Mouse (Mus musculus) embryonic facial prominence, embryonic 15.5 days (tissue): Measurements from ENCODE around the gene Faf1. TPM values are rescaled to one million over a fixed set of nuclear protein-coding genes. Genes with fewer than 3 reads are reported as not detected.
"Not testable (repeated sequence)": the region's sequence is repeated elsewhere in the genome, so short reads cannot be mapped to it uniquely, and the experiment has no call there.

ENCODE experiments used
- ATAC-seq: fragments of 200-750 bp; cut with Nextera tagmentation; 2 replicates; pipeline ENCODE4 v1.8.0; 2017; ENCODE audit warnings: low read depth, moderate TSS enrichment; ENCODE audit not compliant: insufficient number of reproducible peaks, low FRiP score, low TSS enrichment
- H3K27ac ChIP-seq: fragments of 300-500 bp; sonication (generic); replicated peaks from 2 replicates; pipeline ENCODE4 v1.5.1; 2015; ENCODE audit warnings: mild to moderate bottlenecking, inconsistent platforms
- H3K27me3 ChIP-seq: fragments of 300-500 bp; sonication (generic); 2 replicates; pipeline ENCODE4 v1.6.1; 2015; ENCODE audit warnings: inconsistent platforms
- H3K36me3 ChIP-seq: fragments of 300-500 bp; sonication (generic); 2 replicates; pipeline ENCODE4 v1.6.1; 2015; ENCODE audit warnings: mild to moderate bottlenecking, inconsistent platforms
- H3K4me1 ChIP-seq: fragments of 300-500 bp; sonication (generic); 2 replicates; pipeline ENCODE4 v1.6.1; 2015; ENCODE audit warnings: inconsistent platforms
- H3K4me2 ChIP-seq: fragments of 300-500 bp; sonication (generic); replicated peaks from 2 replicates; pipeline ENCODE4 v1.6.1; 2015; ENCODE audit warnings: mild to moderate bottlenecking, inconsistent platforms
- H3K4me3 ChIP-seq: fragments of 300-500 bp; sonication (generic); replicated peaks from 2 replicates; pipeline ENCODE4 v1.5.1; 2015; ENCODE audit warnings: mild to moderate bottlenecking, inconsistent platforms
- H3K9ac ChIP-seq: fragments of 300-500 bp; sonication (generic); 2 replicates; pipeline ENCODE4 v1.6.1; 2015; ENCODE audit warnings: inconsistent platforms
- H3K9me3 ChIP-seq: fragments of 300-500 bp; sonication (generic); replicated peaks from 2 replicates; pipeline ENCODE4 v1.6.1; 2016; ENCODE audit warnings: inconsistent platforms
- WGBS: fragments of 180-500 bp; shearing (Covaris S2); methylation state at CpG from one replicate; pipeline ENCODE4 v1.1.7; 2015; 5-methylcytosine and 5-hydroxymethylcytosine counted together
- polyA plus RNA-seq: library from polyadenylated mRNA; unstranded; fragments of >200 nt; fragmentation: Nextera tagmentation; extraction: Ambion mirVana; gene quantifications from 2 replicates; pipeline ENCODE4 v1.2.1, GENCODE M21; 2015

Gene Faf1
- polyA plus RNA-seq, 1 experiment from 2014 or later: 25.1 TPM

DNA sequence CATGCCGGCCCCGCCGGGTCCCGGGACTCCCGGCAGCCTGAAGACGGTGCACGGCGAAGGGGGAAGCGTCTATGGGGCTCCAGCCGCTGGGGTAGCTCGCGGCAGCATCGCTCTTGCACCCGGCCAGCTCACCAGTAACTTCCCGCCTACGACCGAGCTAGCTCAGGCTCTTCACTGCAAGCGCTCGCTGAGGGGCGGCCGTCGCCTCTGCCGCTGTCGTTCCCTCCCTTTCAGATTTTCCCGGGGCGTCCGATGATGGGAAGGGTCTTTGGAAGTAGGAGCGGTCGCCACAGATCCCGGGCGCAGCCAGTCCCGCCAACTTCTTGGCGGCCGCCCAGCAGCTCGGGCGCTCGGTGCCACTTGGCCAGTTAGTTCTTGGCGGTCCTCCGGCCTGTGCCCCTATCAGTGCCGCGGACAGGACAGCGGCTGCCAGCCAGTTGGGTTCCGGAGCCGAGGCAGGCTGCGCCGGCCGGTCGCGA lies 10.4 kb upstream of the Faf1 start:
- Histone ChIP-seq H3K9ac (peak overlapping the region; percentile 73), H3K4me1 (0 out of 2 replicates have a peak, but pooled peaks cover 13% of the 10 kb centered on the region), H3K36me3 (no peaks in the 10 kb centered on the region), H3K4me3 (peak overlapping the region; percentile 81), H3K9me3 (no peaks in the 10 kb centered on the region), H3K27ac (peak overlapping the region; percentile 97), H3K4me2 (peak overlapping the region; percentile 96), H3K27me3 (peaks cover 16% of the 10 kb centered on the region)
- under 1% methylated on average over 49 of the region's 49 CpGs for WGBS
- no peak for ATAC-seq

DNA sequence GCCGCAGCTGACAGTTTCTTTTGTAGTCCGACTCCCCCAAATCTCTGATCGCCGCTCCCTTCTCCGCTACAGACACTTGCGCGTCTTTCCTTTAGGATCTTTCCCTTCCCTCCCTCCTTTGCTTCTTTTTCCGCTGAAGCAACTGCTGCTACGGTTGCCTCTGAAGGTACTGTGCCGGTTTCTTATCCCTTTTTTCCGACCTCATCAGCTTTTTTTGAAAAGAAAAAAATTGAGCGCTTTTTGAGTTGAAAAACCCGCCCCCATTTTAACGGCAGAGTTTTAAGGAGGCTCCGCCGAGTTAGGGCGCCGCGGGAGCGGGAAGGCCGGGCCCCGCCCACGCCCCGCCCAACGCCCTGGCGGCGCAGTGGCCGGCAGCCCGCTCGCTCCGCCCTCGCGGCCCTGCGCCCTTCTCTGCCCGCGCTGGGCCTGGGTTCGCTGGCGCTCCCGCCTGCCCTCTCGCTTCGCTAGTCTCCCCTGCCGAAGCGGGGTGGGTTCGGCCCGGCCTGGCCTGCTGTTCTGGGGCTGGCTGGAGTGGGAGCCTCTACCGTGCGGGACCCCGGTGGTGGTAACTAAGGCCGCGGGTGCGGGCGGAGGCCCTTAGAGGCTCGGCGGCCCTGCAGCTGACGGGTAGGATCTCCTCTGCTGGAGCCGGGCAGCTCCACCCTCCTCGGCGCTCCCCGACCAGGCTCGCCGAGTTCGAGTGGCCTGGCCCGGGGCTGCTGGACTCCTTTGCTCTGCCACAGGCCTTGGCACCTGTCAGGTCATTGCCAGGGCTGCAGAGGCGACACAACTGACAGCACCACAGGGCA lies 9.7 kb upstream of the Faf1 start, which contains the start of gene Cdkn2c:
Gene Cdkn2c, minus strand, starts transcription at position 729 of the 809 bp plus-strand sequence.
- no peaks in the 10 kb centered on the region for H3K9me3 ChIP-seq
- H3K27ac ChIP-seq: peak within 1 kb of the TSS; percentile 97
- H3K4me2 ChIP-seq: peak within 1 kb of the TSS; percentile 96
- WGBS: under 1% methylated on average over 64 of the region's 64 CpGs
- ATAC-seq: peak; percentile 95
- peak within 1 kb of the TSS; percentile 73 for H3K9ac ChIP-seq
- peaks cover 10% of the 10 kb centered on the region for H3K27me3 ChIP-seq
- 0 out of 2 replicates have a peak, but pooled peaks cover 13% of the 10 kb centered on the region for H3K4me1 ChIP-seq
- no peaks in the 10 kb centered on the region for H3K36me3 ChIP-seq
- peak within 1 kb of the TSS; percentile 81 for H3K4me3 ChIP-seq

DNA sequence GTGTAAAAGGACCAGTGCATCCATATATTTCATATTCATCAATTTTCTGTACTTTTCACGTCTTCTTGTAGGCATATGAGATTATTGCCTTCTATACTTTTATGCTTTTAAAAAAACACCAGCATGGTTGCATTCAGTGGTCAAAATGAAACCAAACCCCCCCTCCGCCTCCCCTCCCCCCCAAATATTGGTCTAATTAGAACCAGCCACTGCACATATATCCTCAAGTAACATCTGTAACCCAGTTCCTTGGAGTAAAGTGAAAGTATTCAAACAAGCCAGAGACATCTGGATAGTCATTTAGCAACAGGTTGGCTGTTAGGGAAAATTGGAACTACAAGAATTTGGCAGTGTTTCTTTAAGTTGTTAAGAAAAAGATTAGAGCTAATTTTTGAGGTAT lies 8.9 kb upstream of the Faf1 start:
- Histone ChIP-seq H3K4me1 (0 out of 2 replicates have a peak, but pooled peaks cover 13% of the 10 kb centered on the region), H3K4me3 (peak overlapping the region; percentile 81), H3K9me3 (no peaks in the 10 kb centered on the region), H3K36me3 (no peaks in the 10 kb centered on the region), H3K27me3 (peaks cover 5% of the 10 kb centered on the region; the same call in 1 of the 2 replicates), H3K27ac (peak overlapping the region; percentile 97), H3K9ac (no peak overlapping the region; the same call in 1 of the 2 replicates), H3K4me2 (peak overlapping the region; percentile 96)
- ATAC-seq: no peak
- WGBS: 37% methylated on average over 2 of the region's 2 CpGs

DNA sequence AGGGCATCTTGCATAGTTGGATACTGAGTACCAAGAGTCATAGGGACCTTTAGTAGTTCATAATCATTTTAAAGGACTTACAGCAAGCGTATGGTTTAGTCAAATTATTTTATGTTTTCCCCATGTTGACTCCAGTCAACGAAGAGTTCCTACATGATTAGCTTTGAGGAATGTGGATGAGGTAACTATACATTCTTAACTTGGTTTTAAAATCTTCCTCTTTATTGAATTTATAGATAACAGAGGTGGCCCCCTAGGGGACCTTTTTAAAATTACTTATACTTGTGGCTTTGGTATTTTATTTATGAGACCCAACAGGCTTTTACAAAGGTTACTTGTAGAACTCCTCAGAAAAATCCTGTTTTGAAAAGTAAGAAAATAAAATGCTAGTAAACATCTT lies 6.2 kb upstream of the Faf1 start:
- 0 out of 2 replicates have a peak, but pooled peaks cover 5% of the 10 kb centered on the region for H3K4me1 ChIP-seq
- no peaks in the 10 kb centered on the region for H3K27me3 ChIP-seq
- H3K4me2 ChIP-seq: no peak overlapping the region
- H3K9ac ChIP-seq: no peak overlapping the region
- 58% methylated on average over 2 of the region's 2 CpGs for WGBS
- no peak overlapping the region for H3K4me3 ChIP-seq
- no peak for ATAC-seq
- no peaks in the 10 kb centered on the region for H3K36me3 ChIP-seq
- H3K9me3 ChIP-seq: no peaks in the 10 kb centered on the region
- H3K27ac ChIP-seq: no peak overlapping the region

DNA sequence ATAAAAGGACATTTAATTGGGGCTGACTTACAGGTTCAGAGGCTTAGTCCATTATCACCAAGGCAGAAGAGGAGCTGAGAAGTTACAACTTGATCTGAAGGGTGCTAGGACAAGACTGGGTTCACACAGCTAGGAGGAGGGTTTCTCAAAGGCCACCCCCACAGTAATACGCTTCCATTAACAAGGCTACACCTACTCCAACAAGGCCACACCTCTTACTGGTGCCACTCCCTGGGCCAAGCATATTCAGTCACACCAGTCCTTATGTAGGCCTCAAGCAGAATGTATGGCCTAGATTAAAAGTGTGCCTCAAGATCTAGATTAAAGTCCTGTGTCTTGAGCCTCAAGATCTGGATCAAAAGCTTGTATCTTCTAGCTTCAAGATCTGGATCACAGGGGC lies 4.4 kb upstream of the Faf1 start:
- no peak overlapping the region for H3K4me3 ChIP-seq
- no peaks in the 10 kb centered on the region for H3K27me3 ChIP-seq
- no peak for ATAC-seq
- H3K4me2 ChIP-seq: no peak overlapping the region
- H3K9ac ChIP-seq: no peak overlapping the region
- 82% methylated on average over 1 of the region's 1 CpGs for WGBS
- H3K9me3 ChIP-seq: no peaks in the 10 kb centered on the region
- H3K4me1 ChIP-seq: 0 out of 2 replicates have a peak, but pooled peaks cover 5% of the 10 kb centered on the region
- H3K36me3 ChIP-seq: no peaks in the 10 kb centered on the region
- no peak overlapping the region for H3K27ac ChIP-seq

DNA sequence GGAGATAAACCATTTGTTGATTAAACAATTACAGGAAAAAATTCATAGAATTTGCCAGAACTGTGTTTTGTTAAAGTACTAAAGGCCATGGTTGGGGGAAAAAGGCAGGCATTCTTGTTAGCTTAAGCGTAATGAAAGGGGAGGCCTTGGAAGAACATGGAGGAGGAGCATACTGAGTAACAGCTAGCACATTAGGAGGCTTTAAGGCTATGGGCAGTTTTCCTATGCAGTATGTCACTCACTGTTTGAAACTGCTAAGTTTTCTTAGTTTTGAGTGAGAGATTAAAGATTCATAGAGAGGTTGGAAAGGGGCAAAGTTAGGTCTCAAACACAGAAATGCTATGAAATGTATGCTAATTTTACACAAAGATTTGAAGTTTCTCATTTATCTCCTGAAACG lies 2.3 kb upstream of the Faf1 start:
- H3K4me3 ChIP-seq: no peak overlapping the region
- H3K27ac ChIP-seq: no peak overlapping the region
- no peak for ATAC-seq
- no peaks in the 10 kb centered on the region for H3K9me3 ChIP-seq
- no peaks in the 10 kb centered on the region for H3K27me3 ChIP-seq
- H3K4me1 ChIP-seq: peaks cover 5% of the 10 kb centered on the region
- H3K4me2 ChIP-seq: no peak overlapping the region
- H3K36me3 ChIP-seq: no peaks in the 10 kb centered on the region
- WGBS: 86% methylated on average over 2 of the region's 2 CpGs
- H3K9ac ChIP-seq: no peak overlapping the region

DNA sequence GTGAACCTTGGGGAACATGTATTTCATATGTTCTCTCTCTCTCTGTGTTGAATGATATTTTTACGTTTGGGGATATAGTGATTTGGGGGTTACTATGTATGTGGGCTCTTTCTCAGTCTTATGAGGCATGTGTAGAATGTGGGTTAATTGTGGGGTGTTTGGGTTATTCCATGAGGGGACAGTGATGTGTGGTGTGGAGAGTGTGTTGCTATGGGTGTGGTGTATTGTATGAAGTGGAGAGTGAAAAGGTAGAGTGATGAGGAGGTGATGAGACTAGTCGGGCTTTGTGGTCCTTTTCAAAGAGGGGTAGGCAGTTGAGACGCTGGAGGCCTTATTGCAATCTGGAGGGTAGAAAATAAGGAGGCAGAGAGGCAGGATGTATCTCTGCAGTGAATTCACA lies 833 bp downstream of the Faf1 start:
- Histone ChIP-seq H3K4me3 (peak overlapping the region; percentile 62), H3K4me1 (peaks cover 5% of the 10 kb centered on the region), H3K9me3 (no peaks in the 10 kb centered on the region), H3K4me2 (peak overlapping the region; percentile 64), H3K27me3 (no peaks in the 10 kb centered on the region), H3K27ac (peak overlapping the region; percentile 95), H3K9ac (peak overlapping the region; percentile 71), H3K36me3 (no peaks in the 10 kb centered on the region)
- no peak for ATAC-seq
- 0% methylated on average over 3 of the region's 3 CpGs for WGBS

DNA sequence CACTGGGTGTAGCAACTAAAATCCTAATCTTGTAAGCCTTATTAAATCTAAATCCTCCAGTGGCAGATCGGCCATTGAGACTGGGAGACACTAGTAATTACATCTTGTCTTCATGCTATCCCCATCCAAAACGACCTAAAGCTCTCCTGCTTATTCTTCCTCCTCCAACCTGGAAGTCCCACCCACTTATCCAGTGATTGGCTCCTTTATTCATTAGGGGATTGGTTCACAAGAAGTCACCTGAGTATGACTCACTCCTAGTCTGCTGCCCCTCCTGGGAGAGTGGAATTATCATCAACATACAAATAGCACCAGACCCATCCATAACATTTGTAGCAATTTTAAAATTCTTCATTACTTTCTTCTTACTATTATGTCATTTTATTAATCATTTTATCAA lies 7.2 kb downstream of the Faf1 start:
- H3K27me3 ChIP-seq: no peaks in the 10 kb centered on the region
- no peaks in the 10 kb centered on the region for H3K4me1 ChIP-seq
- 63% methylated on average over 2 of the region's 2 CpGs for WGBS
- no peak for ATAC-seq
- no peak overlapping the region for H3K9ac ChIP-seq
- no peak overlapping the region for H3K4me3 ChIP-seq
- no peak overlapping the region for H3K27ac ChIP-seq
- no peak overlapping the region for H3K4me2 ChIP-seq
- H3K36me3 ChIP-seq: no peaks in the 10 kb centered on the region
- H3K9me3 ChIP-seq: no peaks in the 10 kb centered on the region

DNA sequence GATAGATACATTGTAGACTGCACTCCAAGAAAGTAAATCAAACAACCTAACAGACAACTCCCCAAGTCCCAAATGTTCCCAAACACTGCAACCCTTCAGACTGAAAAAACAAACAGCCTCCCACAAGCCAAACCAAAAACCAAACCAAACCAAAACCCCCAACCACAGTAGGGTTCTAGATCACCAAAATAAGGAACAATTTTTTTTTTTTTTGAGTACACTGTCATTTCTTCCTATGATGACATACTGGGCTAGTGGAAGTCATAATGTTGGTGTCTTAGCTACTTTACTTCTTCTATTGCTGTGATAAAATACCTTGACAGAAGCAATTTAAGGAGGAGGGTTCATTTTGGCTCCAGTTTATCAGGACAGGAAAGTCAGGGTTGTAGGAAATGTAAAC lies 16.3 kb downstream of the Faf1 start:
- no peaks in the 10 kb centered on the region for H3K27me3 ChIP-seq
- no peaks in the 10 kb centered on the region; the same call in 1 of the 2 replicates for H3K9me3 ChIP-seq
- H3K36me3 ChIP-seq: peaks cover 6% of the 10 kb centered on the region; the same call in 1 of the 2 replicates
- no peak overlapping the region for H3K9ac ChIP-seq
- no peak for ATAC-seq
- no peak overlapping the region for H3K27ac ChIP-seq
- no peak overlapping the region for H3K4me2 ChIP-seq
- H3K4me1 ChIP-seq: no peaks in the 10 kb centered on the region
- no peak overlapping the region for H3K4me3 ChIP-seq

DNA sequence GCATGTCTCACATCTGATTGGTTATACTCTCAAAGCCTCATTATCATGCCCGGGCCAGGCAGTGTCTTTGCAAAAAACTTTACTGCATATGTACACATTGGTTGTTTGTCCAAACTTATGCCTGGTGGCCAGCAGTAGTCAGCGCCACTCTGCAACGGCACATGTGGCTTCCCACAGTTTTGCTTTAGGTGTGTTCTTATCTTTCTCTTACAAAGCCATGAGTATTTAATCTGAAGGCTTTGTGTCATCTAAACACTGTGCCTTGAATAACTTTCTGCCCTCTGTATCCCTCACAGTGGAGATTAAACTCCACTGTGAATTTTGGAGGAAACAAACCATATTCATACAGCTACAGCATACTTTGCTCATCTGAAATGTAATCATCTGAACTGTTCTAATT lies 24.3 kb downstream of the Faf1 start:
- WGBS: 92% methylated on average over 3 of the region's 3 CpGs
- H3K27ac ChIP-seq, H3K4me2 ChIP-seq, H3K4me3 ChIP-seq, H3K4me1 ChIP-seq, H3K27me3 ChIP-seq, ATAC-seq, H3K9me3 ChIP-seq, H3K9ac ChIP-seq, H3K36me3 ChIP-seq: not testable (repeated sequence)

DNA sequence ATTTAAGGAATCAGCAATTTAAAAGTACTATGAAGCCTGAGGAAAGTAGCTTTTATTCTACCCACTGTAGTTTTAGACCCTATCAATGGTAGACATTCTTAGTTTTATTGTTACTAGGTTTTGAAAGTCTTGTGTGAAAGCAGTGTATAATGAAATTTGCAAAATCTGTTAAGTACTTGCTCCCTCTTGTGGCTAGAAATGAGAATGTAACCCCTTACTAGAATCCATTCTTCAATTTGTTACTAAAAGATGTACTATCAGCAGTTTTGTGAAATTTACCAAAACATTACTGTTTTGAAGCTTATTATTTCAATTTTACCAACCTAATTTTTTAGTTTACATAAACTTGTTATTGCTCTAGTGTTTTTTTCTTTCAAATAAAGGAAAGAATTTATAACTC lies 27.2 kb downstream of the Faf1 start:
- no peak overlapping the region for H3K9ac ChIP-seq
- H3K27ac ChIP-seq: no peak overlapping the region
- no peak for ATAC-seq
- H3K4me1 ChIP-seq: no peaks in the 10 kb centered on the region
- no peak overlapping the region for H3K4me2 ChIP-seq
- H3K27me3 ChIP-seq: no peaks in the 10 kb centered on the region
- no peaks in the 10 kb centered on the region for H3K9me3 ChIP-seq
- no peak overlapping the region for H3K4me3 ChIP-seq
- H3K36me3 ChIP-seq: no peaks in the 10 kb centered on the region

DNA sequence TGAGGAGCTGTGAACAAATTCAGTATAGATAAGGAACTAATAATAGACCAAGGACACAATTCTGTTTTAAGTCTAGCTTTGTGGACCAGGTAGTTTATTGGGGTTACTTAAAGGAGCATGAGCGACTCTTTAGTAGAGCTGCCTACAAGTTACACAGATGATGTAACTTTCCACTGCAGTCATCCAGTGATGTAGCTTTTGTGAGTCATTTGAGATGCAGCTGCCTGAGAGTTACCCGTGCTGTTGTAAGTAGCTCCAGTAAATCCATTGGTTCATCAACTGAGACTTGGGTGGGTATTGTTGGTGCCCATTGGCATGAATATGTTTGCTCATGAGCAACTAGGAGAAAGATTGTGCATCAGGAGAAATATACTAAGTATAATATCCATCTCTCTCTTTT lies 29.0 kb downstream of the Faf1 start:
- no peaks in the 10 kb centered on the region for H3K9me3 ChIP-seq
- 84% methylated on average over 2 of the region's 2 CpGs for WGBS
- no peak for ATAC-seq

More for the DNA sequence above, 29.0 kb downstream of the Faf1 start:
- no peak overlapping the region for H3K4me2 ChIP-seq
- H3K36me3 ChIP-seq: no peaks in the 10 kb centered on the region
- H3K27me3 ChIP-seq: no peaks in the 10 kb centered on the region
- no peak overlapping the region for H3K27ac ChIP-seq
- no peaks in the 10 kb centered on the region for H3K4me1 ChIP-seq
- H3K9ac ChIP-seq: no peak overlapping the region
- H3K4me3 ChIP-seq: no peak overlapping the region
